Mouse (Mus musculus) liver, postnatal 0 days (tissue): Measurements from ENCODE around the gene Cadm4.

Experiments used
- CTCF ChIP-seq: sonication (generic); IDR thresholded peaks from 2 replicates; pipeline ENCODE4 v1.5.1; 2016; ENCODE audit warnings: antibody characterized with exemption, low read depth
- EP300 ChIP-seq: IDR thresholded peaks from 2 replicates; pipeline ENCODE4 v1.6.1; 2016; ENCODE audit warnings: antibody characterized with exemption, low read depth, mild to moderate bottlenecking

DNA sequence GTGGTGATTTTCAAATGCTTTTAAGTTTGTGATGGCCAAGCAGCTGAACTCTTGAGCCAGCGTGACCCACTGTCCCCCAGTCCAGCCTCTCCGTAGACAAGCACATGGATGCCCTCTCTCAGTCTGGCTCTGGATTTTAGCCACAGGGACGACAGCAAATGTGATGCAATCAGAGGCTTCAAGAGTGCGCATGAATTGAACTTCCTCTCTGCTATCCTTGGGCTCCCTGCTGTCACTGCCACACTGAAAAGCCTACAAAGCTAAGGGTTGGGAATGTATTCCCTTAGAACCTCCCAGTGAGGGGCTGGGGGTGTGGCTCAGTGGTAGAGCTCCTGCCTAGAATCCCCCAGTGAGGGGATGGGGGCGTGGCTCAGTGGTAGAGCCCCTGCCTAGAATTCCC lies 56.9 kb downstream of the Cadm4 start:
- TF ChIP-seq EP300, result no peak
- no peak for TF ChIP-seq CTCF
